Mouse (Mus musculus) right cerebral cortex, postnatal 4 days (tissue): ENCODE data around the gene Fbp2.
"Not testable (repeated sequence)": the region's sequence is repeated elsewhere in the genome, so short reads cannot be mapped to it uniquely, and the experiment has no call there.

Experiments
- DNase-seq: peaks from one replicate; pipeline ENCODE4 v3.0.0-alpha.2; 2022

Fbp2 gene

GRCm38 (mm10) chr13:62862875-62863274, 4.7 kb upstream of the Fbp2 start:
- no peak for DNase-seq

GRCm38 (mm10) chr13:62860068-62860467, 1.8 kb upstream of the Fbp2 start:
- no peak for DNase-seq

GRCm38 (mm10) chr13:62859251-62859650, 1.0 kb upstream of the Fbp2 start:
- not testable (repeated sequence) for DNase-seq

GRCm38 (mm10) chr13:62856850-62857249, 1.4 kb downstream of the Fbp2 start:
- no peak for DNase-seq

- peak; percentile 69 for DNase-seq
Measured at GRCm38 (mm10) chr13:62856305-62856675, 1.9 kb downstream of the Fbp2 start.

GRCm38 (mm10) chr13:62855396-62856304, 2.6 kb downstream of the Fbp2 start:
- DNase-seq, result no peak

- DNase-seq, result peak; percentile 91
Measured at GRCm38 (mm10) chr13:62854666-62855065, 3.6 kb downstream of the Fbp2 start.

- DNase-seq, result no peak
Measured at GRCm38 (mm10) chr13:62833341-62833740, 24.9 kb downstream of the Fbp2 start.

- no peak for DNase-seq
Measured at GRCm38 (mm10) chr13:62832239-62832638, 26.0 kb downstream of the Fbp2 start.

- DNase-seq, result not testable (repeated sequence)
Measured at GRCm38 (mm10) chr13:62815705-62816104, 42.5 kb downstream of the Fbp2 start.

- DNase-seq, result no peak
Measured at GRCm38 (mm10) chr13:62812713-62813112, 45.5 kb downstream of the Fbp2 start.

GRCm38 (mm10) chr13:62807981-62808380, 50.2 kb downstream of the Fbp2 start:
- not testable (repeated sequence) for DNase-seq
